Mouse (Mus musculus) erythroblast, embryonic 14.5 days (primary cell): ENCODE measurements around the gene Coro2a.

ENCODE experiments used
- GATA1 ChIP-seq: IDR thresholded peaks from 2 replicates; pipeline ENCODE4 v1.6.1; 2012; ENCODE audit warnings: low read length, inconsistent platforms, mixed read lengths
- TAL1 ChIP-seq: IDR thresholded peaks from 3 replicates; pipeline ENCODE4 v1.6.1; 2012; ENCODE audit warnings: low read length, inconsistent platforms, mixed read lengths

DNA sequence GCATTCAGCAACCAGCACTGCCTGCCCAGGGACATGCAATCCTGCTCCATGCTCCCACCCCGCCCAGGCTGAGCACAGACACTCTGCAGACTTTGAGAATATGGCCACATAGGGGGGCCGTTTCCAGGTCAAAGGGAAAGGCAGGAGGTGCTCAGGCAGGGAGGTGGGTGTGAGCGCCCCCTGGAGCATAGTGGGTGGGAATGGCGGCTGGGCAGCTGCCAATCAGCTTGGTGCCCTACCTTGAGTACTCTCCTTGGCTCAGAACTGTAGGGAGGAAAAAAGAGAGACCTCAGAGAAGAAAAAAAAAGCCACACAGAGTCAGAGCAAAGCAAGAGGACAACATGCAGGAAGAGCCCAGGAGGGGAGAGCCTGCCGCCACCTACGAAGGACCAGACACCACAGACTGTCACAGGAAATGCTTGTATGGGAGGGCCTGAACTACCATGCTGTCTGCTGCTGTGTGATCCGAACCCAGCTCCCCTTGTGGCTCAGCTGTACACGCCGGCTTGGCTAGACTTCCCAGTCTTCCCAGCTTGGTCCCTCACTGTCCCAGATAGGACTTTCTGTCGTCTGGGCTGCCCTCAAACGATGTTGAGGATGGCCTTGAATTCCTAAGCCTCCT is 16.3 kb upstream of the Coro2a start:
- no peak for TF ChIP-seq TAL1
- TF ChIP-seq GATA1 = no peak
